ENCODE assay signal across 8 mouse cellular contexts in the genomic region with DNA sequence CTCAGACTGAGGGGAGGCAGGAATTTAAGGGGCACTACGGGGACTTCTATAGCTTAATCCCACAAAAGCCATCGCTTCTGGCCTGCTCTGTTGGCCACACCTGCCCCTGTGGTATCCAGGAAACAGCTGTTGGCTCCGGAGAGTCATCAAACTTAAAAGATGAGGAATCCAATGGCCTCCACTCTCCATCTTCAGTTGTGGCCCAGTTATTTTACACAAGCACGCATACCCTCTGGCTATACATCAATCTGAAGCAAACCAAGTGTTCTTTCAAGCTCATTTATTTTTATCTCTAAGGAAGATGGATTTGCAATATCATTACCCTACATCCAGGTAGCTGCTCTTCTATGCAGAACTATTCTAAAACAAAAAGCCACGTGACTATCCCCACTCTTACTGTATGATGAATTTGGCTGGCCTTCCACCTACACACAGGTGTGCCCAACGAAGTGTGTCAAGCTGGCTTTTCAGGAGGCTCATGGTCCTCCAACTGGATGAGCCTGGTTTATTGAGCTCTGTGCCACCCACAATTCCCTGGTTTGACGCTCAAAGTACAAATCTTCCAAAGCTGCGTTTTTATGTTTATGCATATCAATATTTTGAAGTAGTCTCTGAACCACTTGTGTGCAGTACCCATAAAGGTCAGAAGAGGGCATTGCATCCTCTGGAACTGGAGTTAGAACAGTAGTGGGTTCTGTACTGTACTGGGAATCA. TPM values are rescaled to one million over a fixed set of nuclear protein-coding genes. Genes with fewer than 3 reads are reported as not detected.
DNase-seq lines count a peak whose midpoint lies in the region; ATAC-seq lines count a peak whose summit lies in the region.

No protein-coding gene starts in this region.

- H3K9ac ChIP-seq in heart, embryonic 15.5 days = peak overlapping the region; percentile 89
- H3K9ac ChIP-seq in limb, embryonic 11.5 days (ENCODE audit: low read length) = peak overlapping the region; percentile 96
- peak overlapping the region; percentile 94 for H3K9ac ChIP-seq in midbrain, embryonic 14.5 days (replicated peaks; ENCODE audit: low read length)

- H3K9me3 ChIP-seq in erythroblast, embryonic 14.5 days (ENCODE audit: control insufficient read depth, low read length) = peaks cover 3% of the 10 kb centered on the region; the same call in 1 of the 2 replicates
- H3K9me3 ChIP-seq in heart, embryonic 15.5 days (replicated peaks) = no peaks in the 10 kb centered on the region
- H3K9me3 ChIP-seq in limb, embryonic 11.5 days (ENCODE audit: control insufficient read depth, low read length) = peaks cover 2% of the 10 kb centered on the region; the same call in 1 of the 2 replicates
- no peaks in the 10 kb centered on the region for H3K9me3 ChIP-seq in midbrain, embryonic 14.5 days (ENCODE audit: control insufficient read depth, low read length)

- peak overlapping the region; percentile 91 for H3K27ac ChIP-seq in heart, embryonic 15.5 days
- peak overlapping the region; percentile 78 for H3K27ac ChIP-seq in limb, embryonic 11.5 days (replicated peaks; ENCODE audit: low read depth, low read length)
- peak overlapping the region; percentile 97 for H3K27ac ChIP-seq in midbrain, embryonic 14.5 days (replicated peaks; ENCODE audit: low read depth, low read length)

- DNase-seq in c-Kit-negative CD71-positive TER-119-positive erythroid progenitor cells, embryonic 14.5 days (ENCODE audit: low read depth, low spot score) = peak; percentile 57
- no peak for DNase-seq in limb, embryonic 11.5 days (ENCODE audit: low spot score)
- peak; percentile 50 for DNase-seq in midbrain, embryonic 14.5 days
- peak; percentile 64 for DNase-seq in thymus, postnatal 25 days
- DNase-seq in testis, postnatal 14 days (ENCODE audit: low spot score) = no peak

- H3K36me3 ChIP-seq in erythroblast, embryonic 14.5 days (ENCODE audit: control insufficient read depth) = peaks cover 64% of the 10 kb centered on the region
- H3K36me3 ChIP-seq in heart, embryonic 15.5 days = peaks cover 50% of the 10 kb centered on the region
- H3K36me3 ChIP-seq in limb, embryonic 11.5 days (ENCODE audit: control insufficient read depth, insufficient read depth, low read length) = peaks cover 31% of the 10 kb centered on the region
- H3K36me3 ChIP-seq in midbrain, embryonic 14.5 days (ENCODE audit: control insufficient read depth, insufficient read depth, low read length) = peaks cover 53% of the 10 kb centered on the region

- H3K4me2 ChIP-seq in heart, embryonic 15.5 days = peak overlapping the region; percentile 93
- peak overlapping the region; percentile 96 for H3K4me2 ChIP-seq in limb, embryonic 11.5 days (ENCODE audit: low read depth, severe bottlenecking)
- peak overlapping the region; percentile 91 for H3K4me2 ChIP-seq in midbrain, embryonic 14.5 days (ENCODE audit: low read length)

- H3K4me1 ChIP-seq in erythroblast, embryonic 14.5 days (ENCODE audit: control insufficient read depth) = peaks cover 46% of the 10 kb centered on the region
- H3K4me1 ChIP-seq in heart, embryonic 15.5 days (replicated peaks) = peaks cover 26% of the 10 kb centered on the region
- H3K4me1 ChIP-seq in limb, embryonic 11.5 days (ENCODE audit: control insufficient read depth, insufficient read depth, low read length) = peaks cover 12% of the 10 kb centered on the region
- peaks cover 21% of the 10 kb centered on the region for H3K4me1 ChIP-seq in midbrain, embryonic 14.5 days (ENCODE audit: control insufficient read depth, insufficient read depth, low read length)

- 73% methylated on average over 8 of the region's 8 CpGs for WGBS in heart, embryonic 15.5 days
- 81% methylated on average over 8 of the region's 8 CpGs for WGBS in limb, embryonic 11.5 days
- 67% methylated on average over 8 of the region's 8 CpGs for WGBS in midbrain, embryonic 14.5 days

- H3K27me3 ChIP-seq in erythroblast, embryonic 14.5 days (ENCODE audit: control insufficient read depth) = no peaks in the 10 kb centered on the region
- H3K27me3 ChIP-seq in heart, embryonic 15.5 days = no peaks in the 10 kb centered on the region
- H3K27me3 ChIP-seq in limb, embryonic 11.5 days (ENCODE audit: control insufficient read depth, insufficient read depth, low read length) = no peaks in the 10 kb centered on the region
- H3K27me3 ChIP-seq in midbrain, embryonic 14.5 days (ENCODE audit: control insufficient read depth, insufficient read depth, low read length) = no peaks in the 10 kb centered on the region

- peak overlapping the region; percentile 90 for H3K4me3 ChIP-seq in erythroblast, embryonic 14.5 days (replicated peaks)
- H3K4me3 ChIP-seq in heart, embryonic 15.5 days = peak overlapping the region; percentile 71
- peak overlapping the region; percentile 85 for H3K4me3 ChIP-seq in limb, embryonic 11.5 days (ENCODE audit: low read depth, low read length)
- H3K4me3 ChIP-seq in midbrain, embryonic 14.5 days (replicated peaks; ENCODE audit: low read depth, low read length) = peak overlapping the region; percentile 79

- ATAC-seq in erythroblast, adult 5-6 weeks (replicated peaks; ENCODE audit: low FRiP score, poor library complexity, severe bottlenecking) = no peak
- ATAC-seq in heart, embryonic 15.5 days (replicated peaks; ENCODE audit: insufficient number of reproducible peaks, insufficient read depth, low FRiP score, low read depth) = no peak
- no peak for ATAC-seq in limb, embryonic 11.5 days (ENCODE audit: insufficient number of reproducible peaks, low FRiP score, low TSS enrichment, low read depth)
- ATAC-seq in midbrain, embryonic 14.5 days (ENCODE audit: low FRiP score, low TSS enrichment) = no peak

RNA-seq across cellular contexts. Expression of a gene that starts 1.0 kb away (rescaled TPM):
- 52.3 and 59.5 TPM in 2 replicates for polyA plus RNA-seq in erythroblast, embryonic 14.5 days (2012)
- total RNA-seq in erythroblast, adult 5-6 weeks (2015; ENCODE audit: low replicate concordance) = 101 and 127 TPM in 2 replicates
- total RNA-seq in erythroblast, adult 5-6 weeks (2017; ENCODE audit: low replicate concordance) = 35.7 and 38.1 TPM in 2 replicates
- 345 and 458 TPM in 2 replicates for polyA plus RNA-seq in heart, embryonic 15.5 days (2015; fragmentation: Nextera tagmentation; extraction: Ambion mirVana)
- polyA plus RNA-seq in limb, embryonic 11.5 days (2014; fragmentation: Nextera tagmentation; extraction: Ambion mirVana) = 593 and 597 TPM in 2 replicates
- 353 and 438 TPM in 2 replicates for polyA plus RNA-seq in midbrain, embryonic 14.5 days (2014; fragmentation: Nextera tagmentation; extraction: Ambion mirVana)

RNA-seq across cellular contexts. Expression of a gene that starts 9.4 kb away (rescaled TPM):
- 23.2 and 24.6 TPM in 2 replicates for polyA plus RNA-seq in erythroblast, embryonic 14.5 days (2012)
- total RNA-seq in erythroblast, adult 5-6 weeks (2015; ENCODE audit: low replicate concordance) = 108 and 148 TPM in 2 replicates
- 136 and 145 TPM in 2 replicates for total RNA-seq in erythroblast, adult 5-6 weeks (2017; ENCODE audit: low replicate concordance)
- polyA plus RNA-seq in heart, embryonic 15.5 days (2015; fragmentation: Nextera tagmentation; extraction: Ambion mirVana) = 357 and 484 TPM in 2 replicates
- 640 and 656 TPM in 2 replicates for polyA plus RNA-seq in limb, embryonic 11.5 days (2014; fragmentation: Nextera tagmentation; extraction: Ambion mirVana)
- polyA plus RNA-seq in midbrain, embryonic 14.5 days (2014; fragmentation: Nextera tagmentation; extraction: Ambion mirVana) = 241 and 300 TPM in 2 replicates

RNA-seq across cellular contexts. Expression of a gene that starts 15.7 kb away (rescaled TPM):
- polyA plus RNA-seq in erythroblast, embryonic 14.5 days (2012) = 56.7 and 59.1 TPM in 2 replicates
- total RNA-seq in erythroblast, adult 5-6 weeks (2015; ENCODE audit: low replicate concordance) = 60.6 and 67.8 TPM in 2 replicates
- 86.1 and 86.4 TPM in 2 replicates for total RNA-seq in erythroblast, adult 5-6 weeks (2017; ENCODE audit: low replicate concordance)
- 238 and 262 TPM in 2 replicates for polyA plus RNA-seq in heart, embryonic 15.5 days (2015; fragmentation: Nextera tagmentation; extraction: Ambion mirVana)
- polyA plus RNA-seq in limb, embryonic 11.5 days (2014; fragmentation: Nextera tagmentation; extraction: Ambion mirVana) = 810 and 850 TPM in 2 replicates
- polyA plus RNA-seq in midbrain, embryonic 14.5 days (2014; fragmentation: Nextera tagmentation; extraction: Ambion mirVana) = 277 and 282 TPM in 2 replicates

RNA-seq across cellular contexts. Expression of a gene that starts 15.8 kb away (rescaled TPM):
- polyA plus RNA-seq in erythroblast, embryonic 14.5 days (2012) = 12.9 and 19.1 TPM in 2 replicates
- 15.0 and 16.9 TPM in 2 replicates for total RNA-seq in erythroblast, adult 5-6 weeks (2015; ENCODE audit: low replicate concordance)
- 0.56 and 6.5 TPM in 2 replicates for total RNA-seq in erythroblast, adult 5-6 weeks (2017; ENCODE audit: low replicate concordance)
- polyA plus RNA-seq in heart, embryonic 15.5 days (2015; fragmentation: Nextera tagmentation; extraction: Ambion mirVana) = 175 and 182 TPM in 2 replicates
- 214 and 223 TPM in 2 replicates for polyA plus RNA-seq in limb, embryonic 11.5 days (2014; fragmentation: Nextera tagmentation; extraction: Ambion mirVana)
- 210 and 266 TPM in 2 replicates for polyA plus RNA-seq in midbrain, embryonic 14.5 days (2014; fragmentation: Nextera tagmentation; extraction: Ambion mirVana)

RNA-seq across cellular contexts. Expression of a gene that starts 25.9 kb away (rescaled TPM):
- polyA plus RNA-seq in erythroblast, embryonic 14.5 days (2012) = 0.46 TPM in 1 of 2 replicates, not detected in the other
- total RNA-seq in erythroblast, adult 5-6 weeks (2015; ENCODE audit: low replicate concordance) = not detected in 2 replicates
- not detected in 2 replicates for total RNA-seq in erythroblast, adult 5-6 weeks (2017; ENCODE audit: low replicate concordance)
- 11.7 and 13.0 TPM in 2 replicates for polyA plus RNA-seq in heart, embryonic 15.5 days (2015; fragmentation: Nextera tagmentation; extraction: Ambion mirVana)
- 1.4 TPM in 1 of 2 replicates, not detected in the other for polyA plus RNA-seq in limb, embryonic 11.5 days (2014; fragmentation: Nextera tagmentation; extraction: Ambion mirVana)
- polyA plus RNA-seq in midbrain, embryonic 14.5 days (2014; fragmentation: Nextera tagmentation; extraction: Ambion mirVana) = 0.77 and 0.82 TPM in 2 replicates

Comparison
In these comparisons a context has a peak if more than half of its experiments do, and no peak if none do; other contexts are left out.
1. DNase-seq: peak in c-Kit-negative CD71-positive TER-119-positive erythroid progenitor cells, embryonic 14.5 days (single experiment), midbrain, embryonic 14.5 days (single experiment) and thymus, postnatal 25 days (single experiment); none in limb, embryonic 11.5 days (single experiment) and testis, postnatal 14 days (single experiment).
2. Peak in every context shown above with its lines, with median percentiles within 50 percentile points of each other: H3K4me3 ChIP-seq, H3K27ac ChIP-seq, H3K4me2 ChIP-seq and H3K9ac ChIP-seq.